Mouse (Mus musculus): ENCODE measurements at regions not wholly inside any gene's neighbourhood (a gene's known extent, or its start where the extent isn't known, plus 50 kb on each side); places are given as distances from the start of the nearest gene placed in this dataset.

GRCm38 (mm10) chr6:59556668-59557310 is 130.7 kb upstream of the Gprin3 start:
- no peak for DNase-seq

- DNase-seq, result no peak
Observed at GRCm38 (mm10) chr6:59537025-59537424, 110.9 kb upstream of the Gprin3 start.

DNA sequence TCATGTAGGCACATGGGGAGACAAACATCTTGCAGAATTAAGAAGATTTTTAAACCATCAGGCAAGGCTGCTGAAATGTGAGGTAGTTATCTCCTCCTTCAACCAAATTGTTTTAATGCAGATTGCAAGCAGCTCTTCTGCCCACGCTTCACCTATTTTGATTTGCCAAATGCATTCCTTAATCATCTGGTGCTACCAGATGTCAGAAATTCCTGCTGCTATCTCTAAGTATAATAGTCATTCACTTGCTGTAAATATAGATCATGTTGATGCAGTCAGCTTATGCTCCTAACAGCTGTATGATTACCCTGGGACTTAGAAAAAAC is 98.8 kb upstream of the Gprin3 start:
- DNase-seq, result no peak

GRCm38 (mm10) chr6:59524095-59524939 is 98.2 kb upstream of the Gprin3 start:
- DNase-seq, result no peak

DNA sequence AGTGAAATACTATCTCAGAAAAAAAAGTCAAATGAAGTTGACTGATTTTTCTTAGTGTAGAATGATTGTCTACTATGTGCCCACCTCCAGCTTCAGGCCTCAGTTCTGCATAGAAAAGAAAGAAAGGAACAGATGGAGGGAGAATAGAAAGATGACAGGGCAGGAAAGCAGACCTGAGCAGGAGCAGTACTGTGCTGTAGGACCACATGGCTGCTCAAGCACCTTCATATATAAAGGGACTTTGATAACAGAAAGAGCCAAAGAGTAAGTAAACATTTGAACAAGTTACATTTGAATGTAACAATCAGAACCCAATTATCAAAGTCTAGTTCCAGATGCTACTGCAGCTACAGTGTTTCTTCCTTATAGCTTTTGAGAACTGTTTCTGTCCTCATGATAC is 96.9 kb upstream of the Gprin3 start:
- no peak for DNase-seq

DNA sequence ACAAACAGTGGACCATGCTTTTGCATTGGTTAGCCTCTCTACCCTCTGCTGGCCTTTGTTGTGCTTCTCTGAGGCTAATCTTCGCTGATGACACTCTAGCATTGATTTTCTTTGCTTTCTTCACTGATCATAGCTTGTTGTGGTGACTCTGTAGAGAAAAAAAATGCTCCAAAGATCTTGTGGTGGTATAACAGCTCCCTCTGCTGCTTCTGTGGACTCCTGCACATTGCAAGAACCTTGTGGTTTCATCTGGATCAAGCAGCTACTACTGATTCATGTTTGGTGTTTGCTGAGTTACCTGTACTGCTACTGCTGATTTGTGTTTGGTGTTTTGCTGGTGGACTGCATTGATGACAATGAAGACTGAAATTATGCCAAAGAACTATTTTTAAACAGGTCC is 74.7 kb upstream of the Gprin3 start:
- no peak for DNase-seq

GRCm38 (mm10) chr6:59498800-59499199 is 72.7 kb upstream of the Gprin3 start:
- no peak for DNase-seq

- peak; percentile 10 to 70 for DNase-seq
Observed at GRCm38 (mm10) chr6:59498079-59498478, 72.0 kb upstream of the Gprin3 start.

GRCm38 (mm10) chr6:59489001-59489575 is 63.0 kb upstream of the Gprin3 start:
- no peak for DNase-seq

- no peak for DNase-seq
Observed at GRCm38 (mm10) chr6:59488386-59488785, 62.3 kb upstream of the Gprin3 start.

- no peak for DNase-seq
Observed at GRCm38 (mm10) chr6:59484004-59484403, 57.9 kb upstream of the Gprin3 start.

DNA sequence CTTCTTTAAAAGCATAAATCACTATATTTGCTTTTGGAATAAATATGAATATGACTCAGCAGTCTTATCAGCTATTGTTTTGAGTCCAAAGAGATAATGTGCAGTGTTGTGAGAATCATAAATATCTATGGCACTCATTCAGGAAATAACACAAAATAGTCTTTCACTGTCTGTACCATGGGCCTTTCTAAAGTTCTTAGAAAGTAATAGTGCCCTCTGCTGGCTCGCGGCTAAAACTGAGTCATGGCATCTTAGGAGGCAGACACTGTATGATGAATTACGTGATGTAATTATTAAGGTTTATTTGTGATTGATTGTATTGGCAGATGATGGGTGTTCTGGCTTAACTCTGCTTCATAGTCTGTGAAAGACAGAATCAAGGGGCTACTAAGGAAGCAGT is 57.5 kb upstream of the Gprin3 start:
- peak in 1 of 2 experiments; percentile 31 for DNase-seq

Data from spleen, adult 18-20 months (tissue).